Mouse (Mus musculus) hindbrain, embryonic 13.5 days (tissue): ENCODE results near the gene Gm4450. TPM values are rescaled to one million over a fixed set of nuclear protein-coding genes. Genes with fewer than 3 reads are reported as not detected.
A peak's percentile ranks its signal among the peaks of the same experiment; 100 is the strongest.

Source experiments
- ATAC-seq: fragments of 200-750 bp; cut with Nextera tagmentation; 2 replicates; pipeline ENCODE4 v1.8.0; 2017; ENCODE audit warnings: moderate TSS enrichment; ENCODE audit not compliant: low FRiP score
- H3K27ac ChIP-seq: fragments of 300-500 bp; sonication (generic); 2 replicates; pipeline ENCODE4 v1.5.1; 2015; ENCODE audit warnings: inconsistent platforms, mild to moderate bottlenecking, moderate library complexity
- H3K27me3 ChIP-seq: fragments of 300-500 bp; sonication (generic); 2 replicates; pipeline ENCODE4 v1.6.1; 2015; ENCODE audit warnings: mild to moderate bottlenecking, inconsistent platforms
- H3K36me3 ChIP-seq: fragments of 300-500 bp; sonication (generic); 2 replicates; pipeline ENCODE4 v1.6.1; 2015; ENCODE audit warnings: mild to moderate bottlenecking, inconsistent platforms
- H3K4me1 ChIP-seq: fragments of 300-500 bp; sonication (generic); replicated peaks from 2 replicates; pipeline ENCODE4 v1.6.1; 2015; ENCODE audit warnings: inconsistent platforms
- H3K4me2 ChIP-seq: fragments of 300-500 bp; sonication (generic); 2 replicates; pipeline ENCODE4 v1.6.1; 2015; ENCODE audit warnings: inconsistent platforms, mild to moderate bottlenecking, moderate library complexity
- H3K4me3 ChIP-seq: fragments of 300-500 bp; sonication (generic); 2 replicates; pipeline ENCODE4 v1.5.1; 2015; ENCODE audit warnings: mild to moderate bottlenecking, inconsistent platforms
- H3K9ac ChIP-seq: fragments of 300-500 bp; sonication (generic); 2 replicates; pipeline ENCODE4 v1.6.1; 2015; ENCODE audit warnings: mild to moderate bottlenecking, inconsistent platforms
- H3K9me3 ChIP-seq: fragments of 300-500 bp; sonication (generic); 2 replicates; pipeline ENCODE4 v1.6.1; 2016; ENCODE audit warnings: inconsistent platforms
- WGBS: fragments of 180-500 bp; shearing (Covaris S2); methylation state at CpG from one replicate; pipeline ENCODE4 v1.1.7; 2015; 5-methylcytosine and 5-hydroxymethylcytosine counted together
- polyA plus RNA-seq: library from polyadenylated mRNA; unstranded; fragments of >200 nt; fragmentation: Nextera tagmentation; extraction: Ambion mirVana; gene quantifications from 2 replicates; pipeline ENCODE4 v1.2.1, GENCODE M21; 2015

Gm4450 gene
- polyA plus RNA-seq, 1 experiment from 2014 or later: 0.19 TPM

DNA sequence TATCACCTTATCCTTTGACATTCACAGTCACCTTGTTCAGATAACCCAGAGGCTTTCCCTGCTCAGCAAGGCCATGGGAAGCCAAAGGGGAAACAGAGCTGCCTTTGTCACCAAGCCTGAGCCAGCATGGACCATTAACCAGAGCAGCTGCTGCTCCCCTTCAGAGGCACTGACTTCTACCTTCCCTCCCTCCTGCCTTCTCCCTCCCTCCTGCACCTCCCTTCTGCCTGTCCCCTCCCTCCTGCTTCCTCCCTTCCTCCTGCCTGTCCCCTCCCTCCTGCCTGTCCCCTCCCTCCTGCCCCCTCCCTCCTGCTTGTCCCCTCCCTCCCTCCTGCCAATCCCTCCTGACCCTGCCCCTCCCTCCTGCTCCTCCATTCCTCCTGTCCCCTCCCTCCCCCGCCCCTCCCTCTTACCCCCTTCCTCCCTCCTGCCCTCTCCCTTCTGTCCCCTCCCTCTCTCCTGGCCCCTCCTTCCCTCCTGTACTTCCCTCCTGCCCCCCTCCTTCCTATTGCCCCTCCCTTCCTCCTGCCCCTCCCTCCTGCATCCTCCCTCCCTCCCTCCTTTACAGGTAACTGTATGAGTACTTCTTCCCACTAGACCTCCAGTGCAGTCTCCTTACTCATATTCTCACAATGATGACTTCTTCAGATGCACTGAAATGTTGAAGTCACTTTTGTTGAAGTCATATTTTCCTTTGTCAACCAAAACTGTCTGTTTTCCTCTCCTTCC, 22.7 kb downstream of the Gm4450 start:
- Histone ChIP-seq H3K4me3 (no peak overlapping the region), H3K4me1 (peaks cover 6% of the 10 kb centered on the region), H3K9me3 (no peaks in the 10 kb centered on the region), H3K27me3 (peaks cover 2% of the 10 kb centered on the region; the same call in 1 of the 2 replicates), H3K4me2 (no peak overlapping the region), H3K27ac (no peak overlapping the region), H3K9ac (no peak overlapping the region), H3K36me3 (no peaks in the 10 kb centered on the region)
- ATAC-seq: no peak
- 20% methylated on average over 1 of the region's 1 CpGs for WGBS

DNA sequence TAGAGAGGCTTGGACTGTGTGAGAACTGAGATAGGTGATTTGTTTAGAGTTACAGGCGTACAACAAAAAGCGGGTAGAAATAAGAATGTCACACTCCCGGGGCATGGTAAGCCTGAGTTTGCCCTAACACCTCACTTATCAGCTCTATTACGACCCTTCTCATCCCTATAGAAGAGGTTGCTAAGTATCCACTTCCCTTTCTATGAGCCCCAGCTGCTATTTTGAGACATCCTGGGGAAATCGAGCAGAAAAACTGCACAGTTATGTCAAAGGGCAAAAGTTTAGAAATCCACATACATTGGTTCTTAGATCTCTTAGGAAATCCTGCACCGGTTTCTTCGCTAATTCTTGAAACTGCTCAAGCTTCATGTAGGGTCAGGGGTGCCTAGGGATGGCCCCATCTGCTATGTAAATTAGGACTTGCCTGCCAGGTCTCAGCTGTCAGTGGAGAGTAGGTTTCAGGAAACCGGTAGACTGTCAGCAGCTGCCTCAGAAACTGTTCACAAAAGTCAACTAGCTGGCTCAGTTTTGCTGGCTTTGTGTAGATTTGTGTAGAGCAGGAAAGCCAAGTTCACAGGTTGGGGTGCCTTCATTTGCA, 27.9 kb downstream of the Gm4450 start:
- H3K9ac ChIP-seq: no peak overlapping the region
- H3K36me3 ChIP-seq: peaks cover 9% of the 10 kb centered on the region
- peaks cover 32% of the 10 kb centered on the region for H3K4me1 ChIP-seq
- H3K27ac ChIP-seq: no peak overlapping the region
- H3K4me3 ChIP-seq: peak overlapping the region; percentile 51; the same call in 1 of the 2 replicates
- H3K4me2 ChIP-seq: no peak overlapping the region; the same call in 1 of the 2 replicates
- ATAC-seq: no peak
- H3K9me3 ChIP-seq: no peaks in the 10 kb centered on the region
- peaks cover 40% of the 10 kb centered on the region for H3K27me3 ChIP-seq
- WGBS: 27% methylated on average over 8 of the region's 8 CpGs

DNA sequence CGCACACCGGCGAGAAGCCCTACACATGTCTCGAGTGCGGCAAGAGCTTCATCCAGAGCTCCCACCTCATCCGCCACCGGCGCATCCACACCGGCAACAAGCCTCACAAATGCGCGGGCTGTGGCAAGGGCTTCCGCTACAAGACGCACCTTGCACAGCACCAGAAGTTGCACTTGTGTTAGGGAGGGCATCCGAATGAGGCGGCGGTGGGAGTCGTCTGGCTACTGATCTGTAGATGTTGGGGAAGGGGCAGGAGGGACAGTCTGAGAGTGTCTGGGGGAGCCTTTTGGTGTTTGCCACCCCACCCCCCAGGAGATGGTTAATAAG, 28.5 kb downstream of the Gm4450 start:
- Histone ChIP-seq H3K9ac (peak overlapping the region; percentile 69), H3K9me3 (no peaks in the 10 kb centered on the region), H3K4me2 (peak overlapping the region; percentile 87), H3K27me3 (peaks cover 40% of the 10 kb centered on the region), H3K27ac (no peak overlapping the region), H3K4me3 (peak overlapping the region; percentile 51), H3K4me1 (peaks cover 32% of the 10 kb centered on the region), H3K36me3 (peaks cover 9% of the 10 kb centered on the region)
- ATAC-seq: no peak
- 6% methylated on average over 17 of the region's 17 CpGs for WGBS

DNA sequence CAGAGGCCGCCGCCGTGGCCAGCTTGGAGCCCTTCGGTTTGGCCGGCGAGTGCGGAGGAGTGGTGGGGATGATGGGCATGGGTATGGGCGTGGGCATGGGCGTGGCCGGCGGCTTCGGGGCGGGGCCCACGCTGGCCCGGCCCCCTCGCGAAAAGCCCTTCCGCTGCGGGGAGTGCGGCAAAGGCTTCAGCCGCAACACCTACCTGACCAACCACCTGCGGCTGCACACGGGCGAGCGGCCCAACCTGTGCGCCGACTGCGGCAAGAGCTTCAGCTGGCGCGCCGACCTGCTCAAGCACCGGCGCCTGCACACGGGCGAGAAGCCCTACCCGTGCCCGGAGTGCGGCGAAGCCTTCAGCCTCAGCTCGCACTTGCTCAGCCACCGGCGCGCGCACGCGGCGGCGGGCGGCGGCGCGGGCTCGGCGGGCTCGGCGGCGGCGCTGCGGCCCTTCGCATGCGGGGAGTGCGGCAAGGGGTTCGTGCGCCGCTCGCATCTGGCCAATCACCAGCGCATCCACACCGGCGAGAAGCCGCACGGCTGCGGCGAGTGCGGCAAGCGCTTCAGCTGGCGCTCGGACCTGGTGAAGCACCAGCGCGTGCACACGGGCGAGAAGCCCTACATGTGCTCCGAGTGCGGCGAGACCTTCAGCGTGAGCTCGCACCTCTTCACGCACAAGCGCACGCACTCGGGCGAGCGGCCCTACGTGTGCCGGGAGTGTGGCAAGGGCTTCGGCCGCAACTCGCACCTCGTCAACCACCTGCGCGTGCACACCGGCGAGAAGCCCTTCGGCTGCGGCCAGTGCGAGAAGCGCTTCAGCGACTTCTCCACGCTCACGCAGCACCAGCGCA, 29.1 kb downstream of the Gm4450 start:
- Histone ChIP-seq H3K27ac (no peak overlapping the region; the same call in 1 of the 2 replicates), H3K9ac (peak overlapping the region; percentile 69), H3K9me3 (no peaks in the 10 kb centered on the region), H3K27me3 (peaks cover 40% of the 10 kb centered on the region), H3K4me1 (peaks cover 32% of the 10 kb centered on the region), H3K36me3 (peaks cover 11% of the 10 kb centered on the region), H3K4me2 (peak overlapping the region; percentile 87), H3K4me3 (peak overlapping the region; percentile 51)
- ATAC-seq: peak; percentile 92
- WGBS: under 1% methylated on average over 110 of the region's 110 CpGs

DNA sequence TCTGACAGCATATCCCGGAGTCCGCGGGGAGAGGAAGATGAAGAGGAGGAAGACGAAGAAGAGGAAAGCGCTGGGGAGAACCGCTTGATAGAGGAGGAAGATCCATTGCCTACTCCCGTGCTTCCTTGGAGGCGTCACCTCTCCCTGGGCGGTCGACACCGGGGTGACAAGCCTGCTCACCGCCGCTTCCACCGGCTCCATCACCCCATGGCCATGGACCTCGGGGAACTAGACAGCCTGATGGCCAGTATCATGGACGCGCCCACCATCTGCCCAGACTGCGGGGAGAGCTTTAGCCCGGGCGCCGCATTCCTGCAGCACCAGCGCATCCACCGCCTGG, 29.7 kb downstream of the Gm4450 start:
- peak overlapping the region; percentile 51 for H3K4me3 ChIP-seq
- WGBS: 1% methylated on average over 23 of the region's 23 CpGs
- no peaks in the 10 kb centered on the region for H3K9me3 ChIP-seq
- peaks cover 16% of the 10 kb centered on the region for H3K36me3 ChIP-seq
- H3K9ac ChIP-seq: peak overlapping the region; percentile 69
- no peak for ATAC-seq
- peaks cover 40% of the 10 kb centered on the region for H3K27me3 ChIP-seq
- H3K27ac ChIP-seq: no peak overlapping the region
- peaks cover 32% of the 10 kb centered on the region for H3K4me1 ChIP-seq
- peak overlapping the region; percentile 87 for H3K4me2 ChIP-seq

DNA sequence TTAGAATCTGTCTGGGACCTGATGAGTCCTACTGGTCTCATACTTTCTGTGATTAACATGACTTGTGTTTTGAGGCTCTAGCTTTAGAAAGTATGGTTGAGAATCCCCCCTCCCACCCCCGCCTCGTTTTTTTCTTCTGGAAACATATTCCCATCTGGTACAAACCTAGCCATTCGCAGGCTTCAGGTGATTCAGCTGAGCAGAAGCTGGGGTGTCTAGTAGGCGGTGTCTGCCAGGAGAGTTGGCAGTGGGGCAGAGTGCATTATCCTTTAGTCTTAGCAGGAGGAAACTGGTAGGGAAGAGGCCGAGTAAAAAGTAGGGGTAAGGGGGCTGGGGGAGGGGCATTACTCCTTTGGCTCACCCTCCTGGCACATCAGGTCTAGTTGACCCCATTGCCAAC, 30.2 kb downstream of the Gm4450 start:
- peak overlapping the region; percentile 87 for H3K4me2 ChIP-seq
- peaks cover 40% of the 10 kb centered on the region for H3K27me3 ChIP-seq
- H3K9ac ChIP-seq: peak overlapping the region; percentile 69; the same call in 1 of the 2 replicates
- H3K27ac ChIP-seq: no peak overlapping the region
- 53% methylated on average over 5 of the region's 5 CpGs for WGBS
- H3K4me1 ChIP-seq: peaks cover 32% of the 10 kb centered on the region
- no peak for ATAC-seq
- peaks cover 16% of the 10 kb centered on the region for H3K36me3 ChIP-seq
- peak overlapping the region; percentile 51; the same call in 1 of the 2 replicates for H3K4me3 ChIP-seq
- H3K9me3 ChIP-seq: no peaks in the 10 kb centered on the region

DNA sequence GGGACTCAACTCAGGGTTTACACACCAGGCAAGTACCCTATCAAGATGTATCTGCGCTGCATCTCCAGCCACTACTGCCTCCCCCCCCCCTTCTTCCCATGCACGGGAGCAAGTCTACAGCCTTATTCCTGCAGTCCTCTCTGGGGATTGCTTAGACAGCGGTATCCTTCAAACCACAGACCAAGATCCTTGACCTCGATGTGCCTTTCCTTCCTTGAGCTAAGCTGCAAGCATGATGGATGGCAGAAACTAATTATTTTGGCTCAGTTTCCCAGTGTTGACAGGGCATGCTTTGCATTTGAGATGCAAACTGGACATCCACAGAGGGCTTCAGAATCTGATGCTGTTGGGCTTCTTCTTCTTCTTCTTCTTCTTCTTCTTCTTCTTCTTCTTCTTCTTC, 34.0 kb downstream of the Gm4450 start:
- Histone ChIP-seq H3K4me1 (peaks cover 13% of the 10 kb centered on the region), H3K9ac (no peak overlapping the region), H3K36me3 (peaks cover 16% of the 10 kb centered on the region), H3K27me3 (peaks cover 25% of the 10 kb centered on the region), H3K4me2 (no peak overlapping the region), H3K9me3 (no peaks in the 10 kb centered on the region), H3K4me3 (no peak overlapping the region), H3K27ac (no peak overlapping the region)
- ATAC-seq: no peak
- WGBS: 84% methylated on average over 4 of the region's 4 CpGs

DNA sequence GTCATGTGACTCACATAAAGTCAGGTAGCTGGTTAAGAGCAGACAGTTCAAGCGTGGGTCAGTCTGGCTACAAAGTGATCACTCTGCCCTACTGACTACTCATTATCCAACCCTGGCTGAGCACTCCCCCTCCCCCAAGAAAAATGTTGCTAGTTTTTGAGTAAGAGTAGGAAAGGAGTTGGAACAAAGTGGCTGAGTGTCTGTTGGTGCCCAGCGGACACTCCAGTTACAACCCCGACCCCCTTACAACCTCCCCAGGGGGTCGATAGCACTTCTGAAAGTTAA, 37.2 kb downstream of the Gm4450 start:
- Histone ChIP-seq H3K27ac (no peak overlapping the region), H3K4me1 (peaks cover 13% of the 10 kb centered on the region)
- WGBS: 51% methylated on average over 4 of the region's 4 CpGs

DNA sequence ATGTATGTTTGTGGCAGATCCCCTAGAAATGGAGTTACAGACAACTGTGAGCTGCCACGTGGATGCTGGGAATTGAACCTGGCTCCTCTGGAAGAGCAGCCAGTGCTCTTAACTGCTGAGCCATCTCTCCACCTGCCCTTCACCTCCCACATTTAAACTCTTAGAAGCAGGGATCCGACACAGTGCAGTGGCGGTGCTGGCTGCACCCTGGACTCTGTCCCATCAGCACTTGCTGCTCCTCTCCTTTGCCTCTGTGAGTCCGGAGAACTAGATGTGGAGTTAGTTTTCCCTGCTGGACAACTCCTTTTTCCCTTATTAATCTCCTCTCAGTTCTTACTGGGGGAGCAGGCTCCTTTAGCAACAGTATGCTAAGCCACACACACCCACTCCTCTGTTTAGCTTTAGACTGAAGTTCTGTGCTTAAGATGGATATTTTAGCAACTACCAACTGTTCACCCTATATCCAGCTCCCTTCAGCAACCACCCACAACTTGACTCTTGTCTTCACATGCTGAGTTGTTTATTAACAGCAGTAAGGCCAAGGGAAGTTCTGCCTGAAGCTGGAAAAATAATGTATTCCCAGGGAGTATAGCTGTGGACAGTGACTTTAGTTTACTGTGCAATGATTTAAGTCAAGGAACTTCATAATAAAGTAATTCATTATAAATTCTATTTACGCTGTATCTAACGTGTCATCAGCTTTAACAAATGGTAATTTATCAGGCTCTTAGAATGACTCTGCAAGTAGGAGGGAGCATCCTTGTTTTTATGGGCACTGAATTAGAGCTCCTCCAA, 37.7 kb downstream of the Gm4450 start:
- H3K4me2 ChIP-seq: no peak overlapping the region
- H3K4me3 ChIP-seq: no peak overlapping the region
- peaks cover 13% of the 10 kb centered on the region for H3K4me1 ChIP-seq
- peaks cover 7% of the 10 kb centered on the region for H3K36me3 ChIP-seq
- 69% methylated on average over 6 of the region's 6 CpGs for WGBS
- no peak overlapping the region for H3K27ac ChIP-seq
- H3K27me3 ChIP-seq: no peaks in the 10 kb centered on the region
- ATAC-seq: no peak
- H3K9ac ChIP-seq: no peak overlapping the region
- H3K9me3 ChIP-seq: no peaks in the 10 kb centered on the region

More for the DNA sequence above, 37.2 kb downstream of the Gm4450 start:
- no peak for ATAC-seq
- Histone ChIP-seq H3K27me3 (no peaks in the 10 kb centered on the region), H3K4me2 (no peak overlapping the region), H3K9me3 (no peaks in the 10 kb centered on the region), H3K36me3 (peaks cover 7% of the 10 kb centered on the region), H3K4me3 (no peak overlapping the region), H3K9ac (no peak overlapping the region)

DNA sequence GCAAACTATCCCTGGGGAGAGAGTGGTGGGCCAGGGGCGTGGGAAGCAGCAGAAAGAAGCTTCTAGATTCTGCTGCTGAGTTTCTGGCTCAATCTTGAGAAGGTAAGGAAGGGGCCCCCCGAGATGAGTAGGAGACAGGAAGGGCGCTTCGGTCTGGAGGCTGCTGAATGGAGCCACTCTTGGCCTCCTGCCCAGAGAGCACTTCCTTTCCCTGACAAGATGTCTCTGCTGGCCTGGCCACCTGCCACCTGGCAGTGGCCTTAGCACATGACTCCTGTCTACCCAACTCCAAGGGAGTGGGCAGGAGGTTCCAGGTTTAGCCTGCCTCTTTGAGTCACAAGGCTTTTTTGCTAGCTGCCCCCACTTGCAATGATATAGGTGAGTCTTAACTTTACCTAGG, 39.6 kb downstream of the Gm4450 start:
- peak; percentile 67 for ATAC-seq
- WGBS: 68% methylated on average over 4 of the region's 4 CpGs
- Histone ChIP-seq H3K9ac (no peak overlapping the region), H3K27ac (no peak overlapping the region; the same call in 1 of the 2 replicates), H3K9me3 (no peaks in the 10 kb centered on the region), H3K4me2 (no peak overlapping the region), H3K4me3 (no peak overlapping the region), H3K27me3 (no peaks in the 10 kb centered on the region), H3K36me3 (peaks cover under 1% of the 10 kb centered on the region; the same call in 1 of the 2 replicates), H3K4me1 (peaks cover 13% of the 10 kb centered on the region)

DNA sequence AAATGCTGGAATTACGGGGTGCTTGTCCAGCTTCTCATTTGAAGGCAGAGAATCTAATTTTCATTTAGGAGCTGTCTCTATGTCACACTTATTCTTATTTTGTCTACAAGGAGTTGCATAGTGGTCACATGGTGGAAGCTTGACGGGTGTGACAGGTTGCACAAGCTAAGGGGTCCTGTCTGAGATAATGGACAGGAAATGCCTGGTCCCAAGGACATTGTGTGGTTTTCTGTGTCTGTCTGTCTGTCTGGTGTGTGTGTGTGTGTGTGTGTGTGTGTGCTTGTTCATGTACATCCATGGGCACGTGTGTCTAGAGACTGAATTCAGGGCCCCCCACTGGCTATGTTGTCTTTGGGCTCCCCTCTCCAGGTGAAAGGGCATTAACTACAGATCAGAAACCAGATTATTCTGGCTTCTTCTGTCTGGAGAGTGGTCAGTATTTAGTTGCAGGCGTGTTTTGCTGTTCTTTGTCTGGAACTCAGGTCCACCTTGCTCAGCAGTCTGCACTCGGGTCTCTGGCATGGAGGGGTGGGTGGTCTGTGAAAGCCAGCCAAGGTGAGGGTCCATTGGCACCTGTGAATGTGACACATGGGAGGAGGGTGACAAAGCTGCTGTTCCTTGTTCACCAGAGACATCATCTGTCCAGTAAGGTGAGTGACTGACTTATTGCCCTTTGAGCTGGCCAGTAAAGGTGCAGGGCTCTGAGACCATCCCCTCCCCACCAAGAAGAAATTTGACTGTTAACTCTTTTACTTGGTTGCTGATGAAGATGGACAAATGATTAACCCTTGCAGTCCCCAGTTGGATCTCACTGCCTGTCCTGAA, 40.3 kb downstream of the Gm4450 start:
- no peaks in the 10 kb centered on the region for H3K27me3 ChIP-seq
- peaks cover 13% of the 10 kb centered on the region for H3K4me1 ChIP-seq

More for the DNA sequence above, 40.3 kb downstream of the Gm4450 start:
- ATAC-seq: no peak
- Histone ChIP-seq H3K27ac (no peak overlapping the region; the same call in 1 of the 2 replicates), H3K4me2 (no peak overlapping the region), H3K9me3 (no peaks in the 10 kb centered on the region), H3K36me3 (no peaks in the 10 kb centered on the region; the same call in 1 of the 2 replicates), H3K4me3 (no peak overlapping the region), H3K9ac (no peak overlapping the region)
- 86% methylated on average over 5 of the region's 5 CpGs for WGBS
